Mouse (Mus musculus) hindbrain, embryonic 11.5 days (tissue): ENCODE results near the gene Ephb1. TPM values are rescaled to one million over a fixed set of nuclear protein-coding genes. Genes with fewer than 3 reads are reported as not detected.

Experiments used
- ATAC-seq: fragments of 200-750 bp; cut with Nextera tagmentation; 2 replicates; pipeline ENCODE4 v1.8.0; 2017; ENCODE audit warnings: mild to moderate bottlenecking, moderate TSS enrichment, moderate library complexity; ENCODE audit not compliant: low FRiP score
- DNase-seq: peaks from one replicate; pipeline ENCODE4 v3.0.0-alpha.2; 2015; ENCODE audit warnings: low spot score
- H3K27ac ChIP-seq: fragments of 300-500 bp; sonication (generic); 2 replicates; pipeline ENCODE4 v1.5.1; 2014; ENCODE audit warnings: mild to moderate bottlenecking, low read depth, low read length
- H3K27me3 ChIP-seq: fragments of 300-500 bp; sonication (generic); 2 replicates; pipeline ENCODE4 v1.6.1; 2014; ENCODE audit warnings: mild to moderate bottlenecking, low read length, moderate library complexity, mixed read lengths; ENCODE audit not compliant: control insufficient read depth, insufficient read depth
- H3K36me3 ChIP-seq: fragments of 300-500 bp; sonication (generic); 2 replicates; pipeline ENCODE4 v1.6.1; 2014; ENCODE audit warnings: mild to moderate bottlenecking, low read length, moderate library complexity, mixed read lengths; ENCODE audit not compliant: control insufficient read depth, insufficient read depth
- H3K4me1 ChIP-seq: fragments of 300-500 bp; sonication (generic); replicated peaks from 2 replicates; pipeline ENCODE4 v1.6.1; 2014; ENCODE audit warnings: low read length, mixed read lengths; ENCODE audit not compliant: control insufficient read depth, insufficient read depth
- H3K4me2 ChIP-seq: fragments of 300-500 bp; sonication (generic); replicated peaks from 2 replicates; pipeline ENCODE4 v1.6.1; 2014; ENCODE audit warnings: mild to moderate bottlenecking, low read depth, low read length
- H3K4me3 ChIP-seq: fragments of 300-500 bp; sonication (generic); 2 replicates; pipeline ENCODE4 v1.5.1; 2014; ENCODE audit warnings: low read depth, low read length
- H3K9ac ChIP-seq: fragments of 300-500 bp; sonication (generic); 2 replicates; pipeline ENCODE4 v1.6.1; 2014; ENCODE audit warnings: low read depth, low read length
- H3K9me3 ChIP-seq: fragments of 300-500 bp; sonication (generic); 2 replicates; pipeline ENCODE4 v1.6.1; 2016; ENCODE audit warnings: low read length; ENCODE audit not compliant: control insufficient read depth
- WGBS: fragments of 180-500 bp; shearing (Covaris S2); extraction: QIAGEN DNeasy Blood & Tissue Kit; methylation state at CpG from one replicate; pipeline ENCODE4 v1.1.7; 2014; 5-methylcytosine and 5-hydroxymethylcytosine counted together
- polyA plus RNA-seq: library from polyadenylated mRNA; unstranded; fragments of >200 nt; fragmentation: Nextera tagmentation; extraction: Ambion mirVana; gene quantifications from 2 replicates; pipeline ENCODE4 v1.2.1, GENCODE M21; 2014

The Ephb1 gene
- polyA plus RNA-seq, 1 experiment from 2014 or later: 18.3 TPM

DNA sequence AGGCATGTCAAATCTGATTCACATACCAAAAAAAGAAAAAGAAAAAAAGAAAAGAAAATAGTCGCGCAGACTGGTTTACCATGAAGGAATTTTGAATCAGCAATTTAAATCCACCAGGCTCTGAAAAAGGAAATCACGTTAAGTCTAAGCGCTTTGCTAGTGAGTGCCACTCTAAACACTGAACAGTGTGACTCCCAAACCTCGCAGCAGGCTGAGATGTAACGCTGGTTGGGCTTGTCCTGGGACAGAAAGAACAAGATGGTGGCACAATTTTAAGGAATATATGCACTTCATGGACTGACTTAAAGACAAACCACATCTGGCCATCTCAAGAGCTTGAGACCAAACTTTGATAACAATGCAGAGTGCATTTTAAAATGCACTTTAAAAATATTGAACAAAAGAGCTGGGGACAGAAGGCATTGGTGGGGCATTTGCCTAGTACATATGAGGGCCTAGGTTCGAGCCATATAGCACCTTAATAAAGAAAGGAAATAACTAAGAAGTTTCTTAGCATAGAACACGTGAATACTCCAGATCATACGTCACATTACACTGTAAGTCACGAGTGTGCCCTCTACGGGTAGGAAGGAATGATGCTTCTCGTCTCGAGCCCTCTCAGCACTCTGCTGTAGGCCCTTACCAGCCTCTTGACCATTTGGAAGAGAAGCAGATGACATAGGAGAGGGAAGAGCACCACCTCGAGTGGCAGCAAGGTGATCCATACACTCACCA, 16.7 kb upstream of the Ephb1 start:
- Histone ChIP-seq H3K4me1 (no peaks in the 10 kb centered on the region), H3K4me2 (no peak overlapping the region), H3K9ac (no peak overlapping the region), H3K27ac (no peak overlapping the region), H3K9me3 (no peaks in the 10 kb centered on the region), H3K4me3 (no peak overlapping the region), H3K36me3 (no peaks in the 10 kb centered on the region), H3K27me3 (no peaks in the 10 kb centered on the region)
- 61% methylated on average over 14 of the region's 14 CpGs for WGBS
- ATAC-seq (no peak), DNase-seq (no peak)

DNA sequence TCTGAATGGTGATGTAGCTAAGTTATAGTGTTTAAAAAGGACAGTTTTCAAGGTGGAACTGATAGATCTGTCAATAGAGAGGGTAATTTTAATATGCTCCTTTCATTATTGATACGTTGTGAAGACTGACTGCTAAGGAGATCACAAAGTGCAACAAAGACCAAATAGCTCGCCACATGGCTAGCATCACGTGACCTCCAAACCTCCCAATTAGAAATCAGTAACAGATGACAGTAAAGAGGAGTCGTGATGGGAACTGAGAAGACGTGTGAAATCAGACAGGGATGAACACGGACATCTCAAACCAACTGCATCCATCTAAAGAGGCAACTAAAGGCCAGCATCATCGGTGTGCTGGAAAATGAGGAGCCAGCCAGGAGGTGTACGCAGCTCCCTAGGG, 15.6 kb upstream of the Ephb1 start:
- no peak overlapping the region for H3K4me3 ChIP-seq
- 61% methylated on average over 8 of the region's 8 CpGs for WGBS
- no peaks in the 10 kb centered on the region for H3K4me1 ChIP-seq
- no peak overlapping the region for H3K27ac ChIP-seq
- H3K27me3 ChIP-seq: no peaks in the 10 kb centered on the region
- no peaks in the 10 kb centered on the region for H3K36me3 ChIP-seq
- H3K9me3 ChIP-seq: no peaks in the 10 kb centered on the region
- H3K4me2 ChIP-seq: no peak overlapping the region
- no peak overlapping the region for H3K9ac ChIP-seq
- no peak for ATAC-seq
- no peak for DNase-seq

DNA sequence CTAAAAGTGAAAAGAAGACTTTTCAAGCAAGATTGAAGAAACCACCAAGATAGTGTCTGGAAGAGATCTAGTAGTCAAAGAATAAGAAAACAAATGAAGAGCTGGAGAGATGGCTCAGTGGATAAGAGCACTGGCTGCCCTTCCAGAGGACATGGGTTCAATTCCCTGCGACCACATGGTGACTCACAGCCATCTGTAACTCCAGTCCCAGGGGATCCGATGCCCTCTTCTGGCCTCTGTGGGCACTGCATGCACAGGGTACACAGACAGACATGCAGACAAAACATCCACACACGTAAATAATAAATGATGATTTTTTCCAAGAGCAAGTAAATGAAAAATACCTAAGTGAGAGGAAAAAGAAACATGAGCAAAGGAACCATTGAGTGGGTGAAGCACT, 14.6 kb upstream of the Ephb1 start:
- no peak overlapping the region for H3K4me2 ChIP-seq
- no peaks in the 10 kb centered on the region for H3K36me3 ChIP-seq
- H3K27ac ChIP-seq: no peak overlapping the region
- peak; percentile 21 for DNase-seq
- no peaks in the 10 kb centered on the region for H3K9me3 ChIP-seq
- no peak for ATAC-seq
- H3K4me1 ChIP-seq: no peaks in the 10 kb centered on the region
- no peak overlapping the region for H3K9ac ChIP-seq
- WGBS: 78% methylated on average over 3 of the region's 3 CpGs
- H3K27me3 ChIP-seq: no peaks in the 10 kb centered on the region
- H3K4me3 ChIP-seq: no peak overlapping the region

DNA sequence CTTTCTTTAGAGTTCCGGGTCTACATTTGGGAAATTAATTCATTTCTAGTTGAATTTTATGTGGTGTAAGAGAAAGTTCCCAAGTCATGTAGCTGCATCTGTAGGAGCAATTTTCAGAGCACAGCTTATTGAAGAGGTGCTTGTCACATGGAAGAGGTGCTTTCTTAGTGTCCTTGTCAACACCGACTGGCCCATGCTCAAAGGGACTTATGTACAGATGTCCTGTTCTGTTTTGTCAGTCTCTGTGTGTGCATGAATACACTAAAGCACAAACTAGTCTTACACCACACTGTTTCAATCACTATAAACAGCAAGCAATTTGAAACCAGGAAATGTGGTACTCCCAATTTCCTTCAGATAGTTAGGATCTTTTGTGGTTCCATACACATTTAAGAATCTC, 13.3 kb upstream of the Ephb1 start:
- 91% methylated on average over 2 of the region's 2 CpGs for WGBS

DNA sequence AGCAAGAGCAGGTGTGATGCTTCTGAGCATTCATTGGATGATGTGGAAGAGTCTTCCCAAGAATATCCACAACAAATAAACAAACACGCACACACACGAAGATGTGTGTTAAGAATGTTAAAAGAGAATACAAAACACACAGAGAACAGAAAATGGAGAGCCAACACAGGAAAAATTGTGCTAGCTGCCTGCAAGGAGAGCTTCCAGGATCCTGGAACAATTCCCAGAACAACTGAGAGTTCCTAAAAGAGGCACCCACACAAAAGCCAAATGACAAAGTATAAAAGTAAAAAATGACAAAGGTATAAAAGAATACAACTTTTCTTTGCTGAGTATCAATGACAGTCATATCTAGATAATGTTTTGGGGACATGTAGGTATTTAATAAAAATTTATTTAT, 11.0 kb upstream of the Ephb1 start:
- Histone ChIP-seq H3K27ac (no peak overlapping the region), H3K9me3 (no peaks in the 10 kb centered on the region), H3K4me3 (no peak overlapping the region), H3K9ac (no peak overlapping the region), H3K4me1 (no peaks in the 10 kb centered on the region), H3K36me3 (no peaks in the 10 kb centered on the region), H3K4me2 (no peak overlapping the region), H3K27me3 (no peaks in the 10 kb centered on the region)
- ATAC-seq (no peak), DNase-seq (no peak)
- WGBS: 94% methylated on average over 2 of the region's 2 CpGs

More for the DNA sequence above, 13.3 kb upstream of the Ephb1 start:
- no peak overlapping the region for H3K4me3 ChIP-seq
- no peaks in the 10 kb centered on the region for H3K9me3 ChIP-seq
- no peak for ATAC-seq
- H3K27ac ChIP-seq: no peak overlapping the region
- no peak for DNase-seq
- no peaks in the 10 kb centered on the region for H3K4me1 ChIP-seq
- H3K36me3 ChIP-seq: no peaks in the 10 kb centered on the region
- no peak overlapping the region for H3K9ac ChIP-seq
- H3K4me2 ChIP-seq: no peak overlapping the region
- no peaks in the 10 kb centered on the region for H3K27me3 ChIP-seq

DNA sequence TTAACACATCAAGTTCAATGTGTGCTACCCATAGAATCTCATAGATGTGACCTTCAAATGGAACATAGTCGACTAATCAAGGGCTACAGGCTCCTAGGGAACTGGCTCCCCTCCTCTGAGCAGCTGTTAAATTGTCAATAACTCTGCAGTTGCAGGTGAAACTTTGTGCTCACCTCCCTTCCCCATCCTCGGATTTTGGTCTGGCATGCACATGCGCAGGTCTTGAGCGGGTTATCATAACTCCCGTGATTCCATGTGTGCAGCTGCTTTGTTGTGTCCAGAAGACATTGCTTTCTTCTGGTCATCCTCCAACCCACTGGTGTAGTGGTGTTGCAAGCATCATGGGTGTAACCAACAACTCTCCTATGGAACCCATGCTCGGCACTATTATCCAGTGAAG, 4.8 kb upstream of the Ephb1 start:
- H3K27ac ChIP-seq: no peak overlapping the region
- H3K4me3 ChIP-seq: no peak overlapping the region
- H3K36me3 ChIP-seq: no peaks in the 10 kb centered on the region
- H3K4me2 ChIP-seq: no peak overlapping the region
- DNase-seq (no peak), ATAC-seq (no peak)
- peaks cover 10% of the 10 kb centered on the region for H3K27me3 ChIP-seq
- H3K9ac ChIP-seq: no peak overlapping the region
- no peaks in the 10 kb centered on the region for H3K4me1 ChIP-seq
- 92% methylated on average over 6 of the region's 6 CpGs for WGBS
- H3K9me3 ChIP-seq: no peaks in the 10 kb centered on the region

DNA sequence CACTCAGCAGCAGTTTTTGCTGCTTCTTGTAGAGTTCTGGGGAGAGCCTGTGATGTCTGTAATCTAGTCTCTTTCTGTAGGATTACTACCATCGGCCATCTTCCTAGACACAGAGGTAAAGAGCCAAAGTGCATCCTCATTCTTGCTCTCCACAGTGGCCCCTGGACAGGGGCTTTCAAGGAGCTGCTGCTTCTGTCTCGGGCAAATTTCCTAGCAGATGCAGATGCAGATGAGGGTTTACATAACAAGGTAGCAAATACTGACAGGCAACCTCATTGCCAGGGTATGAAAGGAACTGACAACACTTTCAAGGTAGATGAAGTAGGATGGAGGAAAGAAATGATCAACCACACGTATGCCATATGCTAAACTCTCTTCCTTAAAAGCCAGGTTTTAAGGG, 4.2 kb upstream of the Ephb1 start:
- peaks cover 13% of the 10 kb centered on the region for H3K27me3 ChIP-seq
- no peak for ATAC-seq
- H3K4me2 ChIP-seq: no peak overlapping the region
- no peak overlapping the region for H3K9ac ChIP-seq
- 78% methylated on average over 3 of the region's 3 CpGs for WGBS
- no peak overlapping the region for H3K27ac ChIP-seq
- H3K4me3 ChIP-seq: no peak overlapping the region
- no peaks in the 10 kb centered on the region for H3K36me3 ChIP-seq
- H3K9me3 ChIP-seq: no peaks in the 10 kb centered on the region
- DNase-seq: no peak
- H3K4me1 ChIP-seq: no peaks in the 10 kb centered on the region

DNA sequence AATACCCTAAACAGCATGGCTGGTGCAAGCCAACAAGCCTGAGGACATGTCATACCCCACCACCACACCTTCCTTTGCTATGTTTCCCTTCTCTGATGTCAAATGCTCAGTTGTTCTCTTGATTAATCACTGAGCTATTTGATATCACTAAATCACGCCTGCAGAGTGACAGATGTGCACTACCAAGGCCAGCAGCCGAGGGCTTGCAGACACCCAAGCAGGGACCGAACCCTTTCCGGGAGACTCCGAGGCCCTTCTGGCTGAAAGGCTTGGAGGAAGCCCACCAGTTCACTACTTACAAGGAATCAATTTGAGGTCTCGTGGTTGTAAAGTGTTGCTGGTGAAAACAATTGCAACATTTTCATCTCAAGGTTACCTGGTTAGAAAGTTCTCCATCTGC, 3.5 kb upstream of the Ephb1 start:
- peaks cover 14% of the 10 kb centered on the region for H3K27me3 ChIP-seq
- DNase-seq (no peak), ATAC-seq (no peak)
- no peak overlapping the region for H3K4me2 ChIP-seq
- H3K9ac ChIP-seq: no peak overlapping the region
- no peak overlapping the region for H3K4me3 ChIP-seq
- 86% methylated on average over 6 of the region's 6 CpGs for WGBS
- no peaks in the 10 kb centered on the region for H3K36me3 ChIP-seq
- 0 out of 2 replicates have a peak, but pooled peaks cover 2% of the 10 kb centered on the region for H3K4me1 ChIP-seq
- H3K27ac ChIP-seq: no peak overlapping the region
- H3K9me3 ChIP-seq: no peaks in the 10 kb centered on the region

DNA sequence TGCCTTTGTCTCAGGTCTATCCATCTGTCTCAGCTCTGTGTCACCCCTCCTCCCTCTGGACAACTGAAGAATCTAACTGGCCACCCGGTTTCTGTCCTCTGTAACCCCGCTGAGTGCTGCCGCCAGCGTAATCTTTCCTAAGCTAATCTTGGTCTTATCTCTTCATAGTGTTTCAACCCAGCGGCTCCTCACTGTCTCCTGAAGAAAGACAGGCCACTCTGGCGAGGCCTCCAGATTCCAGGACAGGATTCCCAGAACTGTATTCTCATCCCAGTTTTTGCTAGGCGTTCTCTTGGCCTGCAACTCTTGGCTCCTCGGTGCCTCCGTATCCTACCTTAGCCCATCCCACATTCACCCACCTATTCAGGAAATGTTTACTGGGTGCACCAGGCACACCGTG, 2.0 kb upstream of the Ephb1 start:
- ATAC-seq (no peak), DNase-seq (no peak)
- peaks cover 8% of the 10 kb centered on the region; the same call in 1 of the 2 replicates for H3K4me1 ChIP-seq
- H3K27me3 ChIP-seq: peaks cover 23% of the 10 kb centered on the region
- no peaks in the 10 kb centered on the region for H3K9me3 ChIP-seq
- H3K36me3 ChIP-seq: no peaks in the 10 kb centered on the region
- no peak overlapping the region for H3K4me2 ChIP-seq
- H3K9ac ChIP-seq: no peak overlapping the region
- 80% methylated on average over 10 of the region's 10 CpGs for WGBS
- H3K4me3 ChIP-seq: no peak overlapping the region
- no peak overlapping the region for H3K27ac ChIP-seq
